Comparison of ENCODE assay signal across 12 mouse cellular contexts in the genomic region with DNA sequence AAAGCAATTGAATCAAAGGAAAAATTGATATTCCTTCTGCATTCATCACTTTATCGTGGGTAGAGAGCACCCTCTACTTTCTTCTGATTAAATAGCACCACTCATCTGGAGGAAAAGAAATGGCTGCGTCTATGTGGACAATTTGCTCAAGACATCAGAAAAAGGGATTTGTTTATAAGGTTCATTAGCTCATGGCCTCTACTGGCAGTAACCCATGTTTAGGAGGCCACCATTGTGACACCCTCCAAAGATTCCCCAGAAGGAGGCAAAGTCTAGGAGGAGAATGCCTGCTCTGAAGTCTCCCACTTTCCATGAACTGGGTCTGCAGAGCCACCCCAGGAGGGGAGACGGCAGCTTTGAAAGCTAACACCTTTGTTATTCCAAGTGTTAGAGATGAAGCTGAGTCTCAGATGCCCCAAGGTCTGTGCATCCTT.
DNase-seq lines count a peak whose midpoint lies in the region; ATAC-seq and TF ChIP-seq lines count a peak whose summit lies in the region.
"Had no signal": no experiment of that assay in that cellular context is flagged by ENCODE, and none has a peak within 500 bp of the region (broad histone marks: within the 10 kb centered on the region; RNA-seq: fewer than 3 reads in every experiment).

No protein-coding gene starts in this region.

- no peak overlapping the region for H3K27ac ChIP-seq in intestine, postnatal 0 days (ENCODE audit: low read depth, low read length)
- no peak overlapping the region for H3K27ac ChIP-seq in intestine, embryonic 15.5 days
- no peak overlapping the region for H3K27ac ChIP-seq in heart, adult 2 months
- H3K27ac ChIP-seq: embryonic facial prominence, embryonic 13.5 days; liver, embryonic 13.5 days had no signal

- no peaks in the 10 kb centered on the region for H3K27me3 ChIP-seq in intestine, postnatal 0 days (replicated peaks; ENCODE audit: control insufficient read depth, insufficient read depth, low read length)
- H3K27me3 ChIP-seq in intestine, embryonic 15.5 days (replicated peaks), result no peaks in the 10 kb centered on the region
- no peaks in the 10 kb centered on the region for H3K27me3 ChIP-seq in heart, adult 2 months (ENCODE audit: control insufficient read depth, insufficient read depth, low read length)
- H3K27me3 ChIP-seq: embryonic facial prominence, embryonic 13.5 days; liver, embryonic 13.5 days had no signal

- intact Hi-C loops in left cerebral cortex, postnatal 4 days (cut with DNase I), result loop anchor here (5.0 to 10.0 kb wide), 2 partner anchors 1348 to 1841 kb away; no protein-coding TSS in a partner anchor
- intact Hi-C loops in heart, adult 2 months (cut with DNase I), result no loop called here

- TF ChIP-seq CTCF in intestine, postnatal 0 days (IDR thresholded peaks at IDR 0.05; ENCODE audit: low read depth), result peak; percentile 34
- TF ChIP-seq CTCF in heart, adult 2 months (IDR thresholded peaks at IDR 0.05), result no peak

- H3K9ac ChIP-seq in intestine, postnatal 0 days (ENCODE audit: low read depth, low read length), result no peak overlapping the region
- H3K9ac ChIP-seq in intestine, embryonic 15.5 days, result no peak overlapping the region
- no peak overlapping the region for H3K9ac ChIP-seq in heart, adult 2 months (ENCODE audit: low read depth, low read length)
- H3K9ac ChIP-seq: embryonic facial prominence, embryonic 13.5 days; liver, embryonic 13.5 days had no signal

- H3K4me1 ChIP-seq in intestine, postnatal 0 days (replicated peaks; ENCODE audit: control insufficient read depth, insufficient read depth, low read length), result no peaks in the 10 kb centered on the region
- no peaks in the 10 kb centered on the region for H3K4me1 ChIP-seq in intestine, embryonic 15.5 days (replicated peaks)
- no peaks in the 10 kb centered on the region for H3K4me1 ChIP-seq in heart, adult 2 months (ENCODE audit: control insufficient read depth, insufficient read depth, low read length)
- H3K4me1 ChIP-seq: embryonic facial prominence, embryonic 13.5 days; liver, embryonic 13.5 days had no signal

- no peaks in the 10 kb centered on the region for H3K9me3 ChIP-seq in intestine, postnatal 0 days (ENCODE audit: control insufficient read depth)
- H3K9me3 ChIP-seq in intestine, embryonic 15.5 days, result no peaks in the 10 kb centered on the region
- H3K9me3 ChIP-seq: embryonic facial prominence, embryonic 13.5 days; liver, embryonic 13.5 days had no signal

- no peaks in the 10 kb centered on the region for H3K79me2 ChIP-seq in heart, adult 2 months (replicated peaks; ENCODE audit: control insufficient read depth, insufficient read depth, low read length)

- no peak for ATAC-seq in intestine, postnatal 0 days
- ATAC-seq in intestine, embryonic 15.5 days, result no peak
- no peak for ATAC-seq in CD4-positive, CD25-positive, alpha-beta regulatory T cell, adult 4 months

- no peak overlapping the region for H3K4me3 ChIP-seq in intestine, postnatal 0 days (ENCODE audit: low read depth, low read length)
- H3K4me3 ChIP-seq in intestine, embryonic 15.5 days (replicated peaks), result no peak overlapping the region
- H3K4me3 ChIP-seq in heart, adult 2 months, result no peak overlapping the region
- H3K4me3 ChIP-seq: embryonic facial prominence, embryonic 13.5 days; liver, embryonic 13.5 days had no signal

- no peak for TF ChIP-seq POLR2A in heart, adult 2 months (IDR thresholded peaks at IDR 0.05; ENCODE audit: insufficient read depth, low read depth, low read length)

- TF ChIP-seq EP300 in heart, adult 2 months (IDR thresholded peaks at IDR 0.05; ENCODE audit: insufficient read depth, low read depth, low read length), result no peak

- 58% methylated on average over 3 of the region's 3 CpGs for WGBS in intestine, postnatal 0 days
- WGBS in intestine, embryonic 15.5 days, result 48% methylated on average over 3 of the region's 3 CpGs
- WGBS in heart, adult 2 months, result 41% methylated on average over 3 of the region's 3 CpGs

- peak; percentile 72 for DNase-seq in brain, adult 2 months (ENCODE audit: low read depth, low spot score)
- peak; percentile 46 to 60 for DNase-seq in cerebellum, postnatal 25 days
- DNase-seq in left cerebral cortex, postnatal 4 days, result peak; percentile 49
- no peak for DNase-seq in heart, adult 2 months
- DNase-seq in thymus, postnatal 25 days, result no peak
- DNase-seq: heart, adult 18-20 months; kidney, adult 11 months; liver, embryonic 13.5 days had no signal

- no peaks in the 10 kb centered on the region for H3K36me3 ChIP-seq in intestine, postnatal 0 days (ENCODE audit: control insufficient read depth, insufficient read depth)
- no peaks in the 10 kb centered on the region for H3K36me3 ChIP-seq in intestine, embryonic 15.5 days
- no peaks in the 10 kb centered on the region for H3K36me3 ChIP-seq in heart, adult 2 months (ENCODE audit: control insufficient read depth, insufficient read depth, low read length)
- H3K36me3 ChIP-seq: embryonic facial prominence, embryonic 13.5 days; liver, embryonic 13.5 days had no signal

- H3K4me2 ChIP-seq in intestine, postnatal 0 days (replicated peaks; ENCODE audit: low read depth), result no peak overlapping the region
- H3K4me2 ChIP-seq in intestine, embryonic 15.5 days (replicated peaks), result no peak overlapping the region
- H3K4me2 ChIP-seq: embryonic facial prominence, embryonic 13.5 days; liver, embryonic 13.5 days had no signal

Comparison
In these comparisons a context has a peak if more than half of its experiments do, and no peak if none do; other contexts are left out.
1. DNase-seq: peak in brain, adult 2 months (single experiment), cerebellum, postnatal 25 days (2 of 2) and left cerebral cortex, postnatal 4 days (single experiment); none in heart, adult 2 months (0 of 2) and thymus, postnatal 25 days (single experiment).